Mouse (Mus musculus): ENCODE results near the gene Cdca8.

Cdca8 gene

GRCm38 (mm10) chr4:124951036-124951433, 11.9 kb upstream of the Cdca8 start:
- DNase-seq: no peak

GRCm38 (mm10) chr4:124950181-124951035, 11.3 kb upstream of the Cdca8 start:
- DNase-seq: peak in 1 of 2 experiments; percentile 16

GRCm38 (mm10) chr4:124949488-124949887, 10.4 kb upstream of the Cdca8 start:
- DNase-seq: no peak

DNA sequence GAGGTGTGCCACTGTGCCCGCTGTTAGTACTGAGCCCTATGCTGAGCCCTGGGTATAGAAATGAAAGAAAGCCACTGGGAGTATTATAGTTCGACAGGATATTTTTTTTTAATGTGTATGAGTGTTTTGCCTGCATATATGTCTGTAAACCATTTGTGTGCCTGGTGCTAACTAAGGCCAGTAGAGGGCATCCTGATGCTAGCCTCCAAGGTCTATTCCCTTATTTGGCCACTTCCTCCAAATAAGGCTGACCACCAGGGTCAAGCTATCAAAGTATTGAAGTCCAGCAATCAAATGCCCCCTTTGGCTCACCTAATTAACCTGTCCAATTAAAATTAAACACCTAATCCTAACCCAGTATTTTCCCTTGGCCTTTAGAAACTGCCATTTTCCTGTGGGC, 5.8 kb upstream of the Cdca8 start:
- no peak for DNase-seq

- no peak for DNase-seq
These were observed 4.7 kb upstream of the Cdca8 start for GRCm38 (mm10) chr4:124943781-124944180.

DNA sequence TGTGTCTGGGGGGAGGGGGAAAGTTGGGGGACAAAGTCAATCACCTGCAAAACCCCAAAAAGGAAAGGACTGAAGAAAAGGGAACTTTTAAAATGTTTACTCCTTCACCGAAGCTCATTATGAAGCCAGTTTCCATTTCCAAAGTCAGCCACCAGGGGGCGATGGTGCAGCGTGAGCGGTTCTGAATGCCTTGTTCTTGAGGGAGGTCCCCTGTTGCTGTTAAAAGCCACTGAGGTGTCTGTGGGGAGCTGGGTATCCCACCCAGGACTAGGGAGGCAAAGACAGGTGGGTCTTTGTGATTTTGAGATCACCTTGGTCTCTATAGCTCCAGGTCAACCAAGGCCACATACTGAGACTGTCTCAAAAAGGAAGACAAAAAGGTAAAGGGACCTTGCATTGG, 3.9 kb upstream of the Cdca8 start:
- DNase-seq: peak; percentile 26 to 77

GRCm38 (mm10) chr4:124936613-124937471, 2.3 kb downstream of the Cdca8 start, which contains the start of gene 9930104L06Rik:
Gene 9930104L06Rik (plus strand): TSS chr4:124937048.
- peak; percentile 96 for DNase-seq

- no peak for DNase-seq
These were observed 11.0 kb downstream of the Cdca8 start for GRCm38 (mm10) chr4:124928102-124928501.

DNA sequence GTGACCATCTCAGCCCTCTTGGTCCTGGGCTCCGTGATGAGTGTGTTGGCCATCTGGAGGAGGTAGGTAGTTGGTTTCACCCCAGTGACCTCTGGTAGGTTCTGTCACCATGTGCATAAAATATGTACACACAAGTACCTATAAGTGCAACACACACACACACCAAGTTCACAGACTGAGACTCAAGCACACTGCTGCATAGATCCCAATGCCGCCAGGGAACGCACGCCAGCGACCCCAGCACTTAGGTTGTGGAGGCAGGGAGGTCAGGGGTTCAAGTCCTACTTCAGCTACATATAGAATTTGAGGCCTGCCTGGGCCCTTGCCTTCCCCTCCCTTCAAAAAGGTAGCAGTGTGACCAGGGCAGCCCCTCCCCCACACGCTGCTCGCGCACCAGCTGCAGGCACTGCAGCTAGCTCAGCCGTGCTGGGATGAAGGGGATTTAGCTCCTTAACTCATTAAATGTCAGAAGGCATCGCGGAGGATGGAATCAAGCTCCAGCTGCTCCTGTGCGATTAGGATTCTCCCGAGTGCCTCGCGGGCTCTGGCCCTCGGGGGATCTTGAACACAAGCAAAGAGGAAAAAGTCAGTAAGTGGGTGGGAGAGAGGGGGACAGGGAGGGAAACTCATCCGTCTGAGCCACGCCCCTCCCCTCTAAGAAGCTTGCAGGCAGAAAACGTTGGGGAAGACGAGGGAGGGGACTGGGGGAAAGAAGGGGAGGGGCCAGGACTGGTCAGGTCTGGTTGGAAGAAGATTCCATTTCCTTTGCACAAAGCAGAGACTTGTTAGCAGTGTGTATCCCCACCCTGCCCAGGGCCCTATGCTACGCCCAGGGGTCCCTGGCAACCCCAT, 32.9 kb downstream of the Cdca8 start:
- DNase-seq: no peak

DNA sequence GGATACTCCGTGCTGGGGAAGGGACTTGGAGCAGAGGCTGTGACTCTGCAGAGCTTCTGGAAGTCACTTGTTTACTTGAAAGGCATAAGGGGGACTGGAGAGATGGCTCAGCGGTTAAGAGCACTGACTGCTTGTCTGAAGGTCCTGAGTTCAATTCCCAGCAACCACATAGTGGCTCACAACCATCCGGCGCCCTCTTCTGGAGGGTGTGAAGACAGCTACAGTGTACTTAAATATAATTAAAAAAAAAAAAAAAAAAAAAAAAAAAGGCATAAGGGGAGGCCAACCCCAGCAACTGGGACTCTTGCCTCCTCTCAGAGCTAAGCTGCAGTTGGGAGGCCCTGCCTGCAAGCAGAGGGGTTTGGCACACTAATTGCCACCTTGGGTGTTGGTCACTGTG, 33.7 kb downstream of the Cdca8 start:
- DNase-seq: no peak

DNA sequence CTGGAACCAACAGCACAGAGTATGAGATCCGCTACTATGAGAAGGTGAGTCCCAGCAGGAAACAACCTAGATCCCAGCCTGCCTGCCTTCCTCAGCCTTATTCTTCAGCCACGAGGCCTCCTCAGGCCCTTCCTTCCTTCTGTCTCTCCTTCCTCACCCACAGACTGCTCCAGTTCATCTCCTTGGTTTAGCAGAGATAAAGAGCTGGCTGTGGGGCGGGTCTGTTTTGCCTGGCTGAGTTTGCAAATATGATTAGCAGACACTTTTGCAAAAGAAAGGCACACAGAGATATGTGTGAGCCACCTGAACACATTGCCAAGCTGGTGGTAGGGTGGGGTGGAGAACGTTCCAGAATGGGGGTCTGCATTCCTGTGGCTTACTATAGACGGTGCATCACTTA, 39.2 kb downstream of the Cdca8 start:
- no peak for DNase-seq

DNA sequence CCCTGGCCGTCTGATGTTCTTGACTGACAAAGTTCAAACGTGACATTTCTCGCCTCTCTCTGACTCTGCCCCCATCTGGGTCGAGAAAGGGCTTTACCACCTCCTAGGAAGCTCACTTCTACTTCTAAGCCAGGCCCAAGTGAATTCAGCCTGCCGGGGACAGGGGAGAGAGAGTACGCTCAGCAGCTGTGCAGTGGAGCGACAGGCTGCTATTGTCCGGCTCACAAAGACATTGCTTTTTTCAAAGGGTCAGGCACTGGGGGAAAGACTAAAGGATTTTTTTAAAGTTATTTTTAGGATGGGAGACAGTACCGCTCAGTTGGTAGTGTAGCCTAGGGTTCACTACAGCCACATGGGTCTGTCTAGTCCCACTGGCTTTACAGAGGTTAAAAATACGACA, 40.7 kb downstream of the Cdca8 start:
- no peak for DNase-seq

- DNase-seq: no peak
These were observed 44.3 kb downstream of the Cdca8 start for GRCm38 (mm10) chr4:124894508-124895428.

- DNase-seq: no peak
These were observed 45.3 kb downstream of the Cdca8 start for GRCm38 (mm10) chr4:124893769-124894168.

GRCm38 (mm10) chr4:124890831-124891230, 48.3 kb downstream of the Cdca8 start:
- DNase-seq: no peak

GRCm38 (mm10) chr4:124889935-124890334, 49.2 kb downstream of the Cdca8 start:
- DNase-seq: no peak

GRCm38 (mm10) chr4:124888702-124889101, 50.4 kb downstream of the Cdca8 start:
- no peak for DNase-seq

- DNase-seq: peak in 1 of 2 experiments; percentile 7
These were observed 56.9 kb downstream of the Cdca8 start for GRCm38 (mm10) chr4:124882151-124882729.

DNA sequence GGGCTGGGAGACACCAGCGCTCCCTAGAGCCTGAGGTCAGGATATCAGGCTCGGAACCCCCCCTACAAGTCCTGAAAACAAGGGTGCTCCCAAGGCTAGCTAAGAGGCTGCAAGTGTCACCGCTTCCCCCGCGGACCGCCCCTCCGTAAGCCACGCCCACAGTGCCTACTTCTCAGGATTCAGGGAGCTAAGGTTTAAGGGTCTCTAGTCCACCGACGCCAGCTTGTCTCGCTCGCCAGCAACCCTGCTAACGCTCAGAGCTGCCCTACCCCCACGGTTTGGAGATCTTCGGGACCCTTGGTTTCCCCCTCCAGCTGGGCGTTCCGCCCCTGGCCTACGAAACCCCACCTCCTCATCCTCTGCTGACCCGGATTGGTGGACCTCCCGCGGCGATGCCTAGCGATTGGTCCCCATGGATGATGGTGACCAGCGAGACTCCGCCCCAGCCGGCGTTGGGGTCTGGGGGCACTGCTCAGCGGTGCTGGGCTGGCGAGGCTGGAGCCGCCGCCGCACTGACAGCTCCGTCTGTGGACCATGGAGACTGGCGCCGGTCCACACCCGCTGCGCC, 57.7 kb downstream of the Cdca8 start:
- no peak for DNase-seq

- no peak for DNase-seq
These were observed 58.5 kb downstream of the Cdca8 start, which contains the start of gene Epha10 for GRCm38 (mm10) chr4:124880599-124880998. Gene Epha10 (plus strand): TSS chr4:124880899.

- no peak for DNase-seq
These were observed 66.4 kb downstream of the Cdca8 start for GRCm38 (mm10) chr4:124872719-124873118.

Data from kidney, adult 8-10 months (tissue).